Mouse (Mus musculus): Measurements from ENCODE around the gene Scml4. TPM values are rescaled to one million over a fixed set of nuclear protein-coding genes. Genes with fewer than 3 reads are reported as not detected.

Gene Scml4
- polyA plus RNA-seq, 1 experiment from 2014 or later, result 0.16 TPM

DNA sequence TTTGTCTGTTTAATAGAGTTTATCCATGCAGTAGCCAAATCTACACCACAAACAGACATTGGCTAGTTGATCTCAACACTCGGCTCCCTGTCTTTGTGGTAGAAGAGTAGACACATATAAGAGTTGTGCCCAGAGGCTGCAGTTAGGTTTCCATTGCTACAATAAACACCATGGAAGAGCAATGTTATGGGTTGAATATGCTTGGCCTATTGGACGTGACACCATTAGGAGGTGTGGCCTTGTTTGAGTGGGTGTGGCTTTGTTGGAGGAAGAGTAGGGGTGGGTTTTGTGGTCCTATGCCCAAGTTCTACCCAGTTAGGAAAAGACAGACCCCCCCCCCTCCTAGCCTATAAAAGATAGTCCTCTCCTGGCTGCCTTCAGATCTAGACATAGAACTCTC is 102.9 kb downstream of the Scml4 start:
- DNase-seq (ENCODE audit: low spot score), result no peak
- 90% methylated on average over 2 of the region's 2 CpGs for WGBS
- Histone ChIP-seq H3K4me1 (peaks cover 22% of the 10 kb centered on the region), H3K9me3 (replicated peaks) (no peaks in the 10 kb centered on the region), H3K4me3 (no peak overlapping the region), H3K27ac (0 out of 2 replicates have a peak overlapping the region, but pooled peaks have one; percentile 81), H3K27me3 (ENCODE audit: low read depth, poor library complexity, severe bottlenecking) (no peaks in the 10 kb centered on the region), H3K36me3 (no peaks in the 10 kb centered on the region)

DNA sequence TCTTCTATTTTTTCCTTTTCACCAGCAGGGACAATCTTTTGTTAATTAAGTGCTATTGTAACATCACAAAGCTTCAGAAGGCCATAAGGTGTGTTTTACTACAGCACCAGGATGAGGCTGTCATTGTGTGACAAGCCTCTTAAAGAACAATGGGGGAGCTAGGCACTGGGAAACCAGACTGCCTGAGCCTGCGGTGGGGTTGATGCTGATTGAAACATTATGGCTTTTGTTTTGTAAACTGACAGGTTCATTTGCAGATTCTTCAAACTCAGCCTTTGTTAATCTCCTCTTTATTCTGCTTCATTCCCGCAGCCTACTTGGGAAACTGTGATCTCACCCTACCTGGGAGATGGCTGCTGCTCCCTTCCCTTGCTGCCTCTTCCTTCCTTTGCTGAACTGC is 108.2 kb downstream of the Scml4 start:
- no peak overlapping the region for H3K4me3 ChIP-seq
- no peaks in the 10 kb centered on the region for H3K36me3 ChIP-seq
- H3K9me3 ChIP-seq (replicated peaks), result no peaks in the 10 kb centered on the region
- no peak for DNase-seq (ENCODE audit: low spot score)
- 24% methylated on average over 2 of the region's 2 CpGs for WGBS
- peaks cover 13% of the 10 kb centered on the region; the same call in 1 of the 2 replicates for H3K27me3 ChIP-seq (ENCODE audit: low read depth, poor library complexity, severe bottlenecking)
- peaks cover 21% of the 10 kb centered on the region for H3K4me1 ChIP-seq
- H3K27ac ChIP-seq, result no peak overlapping the region

DNA sequence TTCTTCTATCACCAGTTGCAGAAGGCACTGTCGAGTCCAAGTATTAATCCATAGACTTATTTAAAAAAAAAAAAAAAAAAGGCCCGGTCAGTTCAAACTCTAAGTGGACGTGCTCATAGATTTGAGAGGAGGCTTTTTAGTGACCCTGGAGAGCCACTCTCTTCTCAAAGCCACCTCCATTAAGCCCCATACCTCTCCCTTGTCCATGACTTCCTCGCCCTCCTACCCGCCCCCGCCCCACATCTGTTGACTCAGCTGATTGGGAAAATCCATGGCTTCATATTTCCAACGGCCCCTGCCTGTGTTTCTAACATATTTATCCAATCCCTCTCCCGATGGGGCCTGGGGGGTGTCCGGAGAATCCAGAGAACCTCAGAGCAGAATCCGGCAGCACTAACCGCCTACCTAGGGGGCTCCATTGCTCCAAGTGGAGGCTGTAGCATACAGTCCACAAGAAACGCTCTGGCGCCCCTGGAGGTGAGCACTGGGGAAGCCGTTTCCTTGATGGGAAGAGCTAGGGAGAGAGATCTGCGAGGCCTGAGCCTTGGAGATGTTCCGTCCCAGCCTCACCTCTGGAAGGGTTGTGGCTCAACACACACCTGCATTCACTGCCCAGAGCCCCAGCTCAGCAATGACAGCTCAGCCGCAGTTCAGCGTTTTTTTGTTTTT is 112.5 kb downstream of the Scml4 start:
- peak; percentile 79 for DNase-seq (ENCODE audit: low spot score)
- Histone ChIP-seq H3K9me3 (replicated peaks) (no peaks in the 10 kb centered on the region), H3K4me1 (peaks cover 35% of the 10 kb centered on the region), H3K27me3 (ENCODE audit: low read depth, poor library complexity, severe bottlenecking) (peaks cover 23% of the 10 kb centered on the region), H3K36me3 (no peaks in the 10 kb centered on the region), H3K4me3 (no peak overlapping the region), H3K27ac (0 out of 2 replicates have a peak overlapping the region, but pooled peaks have one; percentile 20)
- 32% methylated on average over 18 of the region's 18 CpGs for WGBS

DNA sequence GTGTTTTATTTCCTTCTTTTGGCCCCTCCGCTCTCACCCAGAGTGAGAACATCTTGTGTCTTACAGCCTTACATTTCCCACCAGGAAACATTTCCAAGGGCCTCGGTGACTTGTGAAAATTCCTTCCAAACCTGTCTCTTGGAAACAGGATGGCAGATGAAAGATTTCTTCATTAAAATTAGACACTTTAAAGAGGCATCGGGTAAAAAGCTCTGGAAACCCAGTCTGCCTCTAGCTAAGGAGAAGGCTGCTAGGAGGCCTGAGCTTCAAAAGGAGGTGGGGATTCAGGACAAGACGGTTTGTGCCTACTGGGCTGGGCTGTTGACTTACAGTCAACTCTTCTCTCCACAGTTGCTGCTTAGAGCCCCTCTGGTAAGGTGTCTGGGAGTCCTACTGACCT is 113.4 kb downstream of the Scml4 start:
- H3K36me3 ChIP-seq, result no peaks in the 10 kb centered on the region
- 65% methylated on average over 4 of the region's 4 CpGs for WGBS
- H3K4me3 ChIP-seq, result no peak overlapping the region
- H3K9me3 ChIP-seq (replicated peaks), result no peaks in the 10 kb centered on the region
- H3K27me3 ChIP-seq (ENCODE audit: low read depth, poor library complexity, severe bottlenecking), result peaks cover 20% of the 10 kb centered on the region
- no peak for DNase-seq (ENCODE audit: low spot score)
- no peak overlapping the region for H3K27ac ChIP-seq
- peaks cover 31% of the 10 kb centered on the region for H3K4me1 ChIP-seq

DNA sequence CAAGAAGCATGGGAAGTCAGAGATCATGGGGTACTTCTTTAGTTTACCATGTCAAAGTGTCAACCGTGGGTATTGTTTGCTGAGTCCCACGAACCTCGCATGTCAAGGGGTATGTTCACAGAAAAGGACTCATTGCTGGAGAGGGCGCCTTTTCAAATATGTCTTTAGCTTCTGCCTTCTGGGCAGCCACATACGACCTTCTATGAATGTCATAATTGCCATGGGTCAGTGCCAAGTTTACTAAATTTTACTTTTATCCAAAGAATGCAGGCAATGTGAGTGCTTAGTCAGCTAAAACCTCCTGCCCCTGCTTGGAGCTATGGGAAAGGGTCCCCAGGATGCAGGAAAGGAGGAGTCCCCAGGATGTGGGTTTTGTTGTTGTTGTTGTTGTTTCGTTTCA is 116.4 kb downstream of the Scml4 start:
- Histone ChIP-seq H3K36me3 (no peaks in the 10 kb centered on the region), H3K9me3 (replicated peaks) (no peaks in the 10 kb centered on the region), H3K27me3 (ENCODE audit: low read depth, poor library complexity, severe bottlenecking) (peaks cover 10% of the 10 kb centered on the region; the same call in 1 of the 2 replicates), H3K27ac (no peak overlapping the region), H3K4me1 (peaks cover 22% of the 10 kb centered on the region), H3K4me3 (no peak overlapping the region)
- DNase-seq (ENCODE audit: low spot score), result no peak
- 92% methylated on average over 6 of the region's 6 CpGs for WGBS

DNA sequence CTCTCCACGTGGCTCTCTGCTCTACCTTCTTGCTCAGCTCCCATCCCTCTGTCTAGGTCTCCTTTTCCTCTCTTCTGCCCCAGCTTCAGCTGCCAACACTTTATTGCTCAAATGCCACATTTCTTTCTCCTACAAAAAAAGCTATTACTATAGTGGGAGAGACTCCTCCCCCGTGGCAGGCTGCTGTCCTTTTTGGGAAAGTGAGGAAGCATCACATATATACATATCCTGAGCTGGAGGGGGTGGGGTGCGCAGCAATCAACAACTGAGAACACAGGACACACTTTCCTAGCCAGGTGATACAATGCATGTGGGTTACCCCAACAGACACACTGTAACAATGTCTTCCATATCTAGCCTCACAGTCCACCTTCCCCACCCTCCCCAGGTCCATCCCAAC is 118.2 kb downstream of the Scml4 start:
- no peak overlapping the region for H3K27ac ChIP-seq
- no peaks in the 10 kb centered on the region for H3K9me3 ChIP-seq (replicated peaks)
- H3K27me3 ChIP-seq (ENCODE audit: low read depth, poor library complexity, severe bottlenecking), result peaks cover 10% of the 10 kb centered on the region; the same call in 1 of the 2 replicates
- peaks cover 13% of the 10 kb centered on the region for H3K4me1 ChIP-seq
- WGBS, result 65% methylated on average over 3 of the region's 3 CpGs
- no peak for DNase-seq (ENCODE audit: low spot score)
- H3K4me3 ChIP-seq, result no peak overlapping the region
- H3K36me3 ChIP-seq, result no peaks in the 10 kb centered on the region

DNA sequence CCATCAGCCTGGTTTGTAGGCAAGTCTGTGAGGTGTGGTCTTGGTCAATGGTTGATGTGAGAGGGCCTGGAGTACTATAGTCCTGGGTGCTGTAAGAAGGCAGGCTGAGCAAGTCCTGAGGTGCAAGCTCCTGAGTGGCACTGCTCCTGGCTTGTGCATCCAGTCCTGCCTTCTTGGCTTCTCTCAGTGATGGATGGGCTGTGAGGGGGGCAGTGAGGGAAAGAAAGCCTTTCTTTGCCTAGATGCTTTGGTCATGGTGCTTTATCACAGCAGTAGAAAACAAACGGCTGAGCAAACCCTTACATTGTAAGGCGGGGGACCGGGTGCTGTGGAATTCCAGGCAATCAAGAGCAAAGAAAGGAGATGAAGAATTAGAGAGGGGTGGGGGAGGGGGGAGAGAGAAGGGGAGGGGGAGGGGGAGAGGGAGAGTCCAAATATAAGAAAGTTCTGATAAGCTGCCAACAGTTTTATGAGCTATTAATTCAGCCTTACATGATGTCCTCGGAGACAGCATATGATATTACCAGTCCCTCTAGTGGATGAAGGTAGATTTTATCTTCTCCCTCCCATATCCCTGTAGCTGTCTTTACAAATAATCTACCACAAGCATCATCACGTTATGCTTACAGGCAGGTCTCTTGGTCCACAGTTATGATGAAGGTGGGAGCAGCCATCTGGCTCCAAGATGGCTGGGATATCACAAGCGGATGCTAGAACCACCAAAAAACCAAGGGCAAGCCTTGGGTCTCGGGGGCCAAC is 121.0 kb downstream of the Scml4 start:
- H3K36me3 ChIP-seq, result no peaks in the 10 kb centered on the region
- 71% methylated on average over 7 of the region's 7 CpGs for WGBS
- H3K4me3 ChIP-seq, result no peak overlapping the region
- no peaks in the 10 kb centered on the region for H3K27me3 ChIP-seq (ENCODE audit: low read depth, poor library complexity, severe bottlenecking)
- H3K4me1 ChIP-seq, result no peaks in the 10 kb centered on the region
- no peaks in the 10 kb centered on the region for H3K9me3 ChIP-seq (replicated peaks)
- no peak for DNase-seq (ENCODE audit: low spot score)
- H3K27ac ChIP-seq, result no peak overlapping the region

DNA sequence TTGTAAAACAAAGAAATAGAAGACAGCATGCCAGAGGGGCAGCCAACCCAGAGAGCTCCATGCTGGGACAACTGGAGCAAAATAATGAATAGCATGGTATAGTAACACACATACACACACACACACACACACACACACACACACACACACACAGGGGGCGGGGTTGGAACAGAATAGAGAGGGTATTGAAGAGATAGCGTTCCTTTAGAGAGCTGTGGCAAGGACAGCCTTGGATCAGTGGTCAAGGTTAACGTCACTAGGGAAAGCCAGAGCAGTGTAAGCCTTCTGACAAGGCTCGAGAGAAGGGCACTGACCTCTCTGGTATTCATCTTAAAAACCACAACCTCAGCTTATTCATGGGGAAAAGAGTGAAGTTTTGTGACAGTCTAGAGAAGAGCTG is 124.7 kb downstream of the Scml4 start:
- H3K36me3 ChIP-seq, result no peaks in the 10 kb centered on the region
- no peaks in the 10 kb centered on the region for H3K9me3 ChIP-seq (replicated peaks)
- 84% methylated on average over 4 of the region's 4 CpGs for WGBS
- DNase-seq (ENCODE audit: low spot score), result no peak
- H3K27me3 ChIP-seq (ENCODE audit: low read depth, poor library complexity, severe bottlenecking), result no peaks in the 10 kb centered on the region
- peaks cover 20% of the 10 kb centered on the region for H3K4me1 ChIP-seq
- no peak overlapping the region for H3K4me3 ChIP-seq
- H3K27ac ChIP-seq, result no peak overlapping the region

DNA sequence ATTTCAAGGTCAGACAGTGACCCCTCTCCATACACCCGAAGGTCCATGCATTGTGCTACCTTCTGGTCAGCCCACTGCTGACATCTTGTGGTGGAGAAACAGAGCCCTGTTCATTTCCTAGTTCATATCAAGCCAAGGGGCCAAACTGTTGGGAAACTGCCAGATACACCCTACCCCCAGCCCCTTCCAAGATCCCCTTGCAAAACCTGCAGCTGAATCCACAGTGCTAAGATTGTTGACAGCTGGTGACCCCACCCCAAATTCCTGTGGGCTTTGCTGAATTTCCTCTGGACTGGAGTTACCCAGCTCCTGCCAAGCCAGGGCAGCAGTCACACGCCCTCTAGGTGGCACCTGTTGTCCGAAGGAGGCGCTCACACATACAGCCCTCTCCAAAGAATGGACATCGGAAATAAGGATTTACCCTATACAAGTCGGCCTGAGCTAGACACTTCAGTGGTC is 127.5 kb downstream of the Scml4 start:
- DNase-seq (ENCODE audit: low spot score), result peak; percentile 74
- H3K27me3 ChIP-seq (ENCODE audit: low read depth, poor library complexity, severe bottlenecking), result peaks cover 12% of the 10 kb centered on the region
- peaks cover 27% of the 10 kb centered on the region for H3K4me1 ChIP-seq
- H3K27ac ChIP-seq, result no peak overlapping the region
- no peak overlapping the region for H3K4me3 ChIP-seq
- H3K36me3 ChIP-seq, result no peaks in the 10 kb centered on the region
- no peaks in the 10 kb centered on the region for H3K9me3 ChIP-seq (replicated peaks)
- WGBS, result 25% methylated on average over 6 of the region's 6 CpGs

DNA sequence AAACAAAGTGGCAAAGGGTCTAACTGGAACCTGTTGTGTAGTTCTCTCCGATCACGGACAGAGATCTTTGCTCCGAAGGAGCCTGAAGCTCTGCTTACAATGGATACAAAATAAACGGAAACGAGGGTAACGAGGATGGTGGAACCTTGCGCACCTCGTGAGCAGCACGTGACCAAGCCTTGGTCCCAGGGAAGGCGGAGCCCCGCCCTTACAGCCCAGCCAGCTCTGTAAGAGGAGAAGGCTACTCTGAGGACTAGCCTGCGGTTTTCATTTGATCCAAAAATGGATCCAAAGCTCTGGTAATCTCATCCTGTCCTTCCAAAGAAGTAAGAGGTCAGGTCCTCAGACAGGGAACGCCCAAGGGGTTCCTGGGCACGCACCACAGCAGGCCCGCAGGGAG is 128.5 kb downstream of the Scml4 start:
- Histone ChIP-seq H3K9me3 (replicated peaks) (no peaks in the 10 kb centered on the region), H3K4me3 (no peak overlapping the region), H3K27me3 (ENCODE audit: low read depth, poor library complexity, severe bottlenecking) (peaks cover 17% of the 10 kb centered on the region), H3K4me1 (peaks cover 36% of the 10 kb centered on the region), H3K36me3 (no peaks in the 10 kb centered on the region), H3K27ac (no peak overlapping the region)
- DNase-seq (ENCODE audit: low spot score), result no peak
- 58% methylated on average over 15 of the region's 15 CpGs for WGBS

DNA sequence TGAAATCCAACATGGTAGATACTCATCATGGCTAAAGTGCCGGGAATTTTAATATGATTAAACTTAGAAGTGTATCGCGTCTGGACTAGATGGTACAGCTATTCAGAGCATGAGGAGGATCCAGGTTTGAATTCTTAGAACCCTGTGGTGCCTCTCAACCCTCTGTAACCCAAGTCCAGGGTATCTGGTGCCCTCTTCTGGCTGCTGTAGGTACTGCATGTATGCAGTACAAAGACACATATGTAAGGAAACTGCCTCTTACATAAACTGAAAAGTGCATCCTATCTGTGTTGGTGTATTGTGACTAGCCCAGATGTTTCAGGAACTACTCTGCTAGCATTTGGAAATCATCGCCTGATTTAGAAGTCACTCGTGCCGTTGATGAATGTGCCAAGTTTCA is 129.7 kb downstream of the Scml4 start:
- 33% methylated on average over 6 of the region's 6 CpGs for whole genome bisulfite sequencing
- Histone ChIP-seq H3K27me3 (ENCODE audit: low read depth, poor library complexity, severe bottlenecking) (peaks cover 23% of the 10 kb centered on the region), H3K9me3 (replicated peaks) (no peaks in the 10 kb centered on the region), H3K4me3 (no peak overlapping the region), H3K36me3 (no peaks in the 10 kb centered on the region), H3K27ac (no peak overlapping the region), H3K4me1 (peaks cover 49% of the 10 kb centered on the region)
- peak; percentile 91 for DNase-seq (ENCODE audit: low spot score)

DNA sequence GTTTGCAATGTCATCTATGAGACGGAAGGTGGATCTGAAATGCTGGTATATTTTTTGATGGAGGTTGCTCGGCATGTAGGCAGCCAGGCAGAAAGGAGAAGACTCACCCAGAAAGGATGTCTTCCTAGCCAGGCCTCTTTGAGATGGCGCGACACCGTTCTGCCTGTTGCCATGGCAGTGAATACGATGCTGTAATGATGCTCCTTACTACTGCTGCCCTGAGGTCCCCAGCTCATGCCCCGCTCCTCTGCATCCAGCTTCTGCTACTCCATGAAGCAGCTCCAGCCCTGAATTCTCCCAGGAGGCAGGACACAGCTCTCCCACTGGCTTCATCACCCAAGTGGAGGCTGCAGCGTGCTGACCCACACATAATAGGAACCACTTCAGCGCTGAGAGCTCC is 130.8 kb downstream of the Scml4 start:
- Histone ChIP-seq H3K27me3 (ENCODE audit: low read depth, poor library complexity, severe bottlenecking) (peaks cover 23% of the 10 kb centered on the region), H3K36me3 (no peaks in the 10 kb centered on the region), H3K4me3 (no peak overlapping the region), H3K9me3 (replicated peaks) (no peaks in the 10 kb centered on the region), H3K27ac (no peak overlapping the region), H3K4me1 (peaks cover 60% of the 10 kb centered on the region)
- 71% methylated on average over 9 of the region's 9 CpGs for WGBS
- DNase-seq (ENCODE audit: low spot score), result no peak

DNA sequence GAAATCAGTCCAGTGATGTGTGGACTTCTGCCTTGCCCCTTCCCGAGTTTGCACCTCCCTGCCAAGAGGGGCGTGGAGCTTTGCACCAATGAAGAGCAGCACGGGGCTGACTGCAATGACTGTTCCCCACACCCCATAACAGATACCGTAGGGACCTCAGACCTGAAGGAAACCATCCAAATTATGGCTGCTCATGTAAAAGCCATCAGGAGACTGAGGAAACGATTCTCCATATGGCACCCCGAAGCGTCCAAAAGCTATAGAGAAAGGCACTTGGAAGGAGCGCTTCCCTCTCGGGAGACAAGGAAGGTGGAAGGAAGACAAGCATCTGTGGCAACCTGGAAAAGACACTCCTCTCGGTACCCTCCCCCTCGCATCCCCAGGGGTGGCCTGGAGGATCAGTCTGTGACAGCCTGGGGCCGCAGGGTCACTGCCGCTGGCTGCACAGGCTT is 134.2 kb downstream of the Scml4 start:
- Histone ChIP-seq H3K4me1 (peaks cover 46% of the 10 kb centered on the region), H3K4me3 (peak overlapping the region; percentile 24), H3K27me3 (ENCODE audit: low read depth, poor library complexity, severe bottlenecking) (peaks cover 23% of the 10 kb centered on the region), H3K9me3 (replicated peaks) (no peaks in the 10 kb centered on the region), H3K36me3 (no peaks in the 10 kb centered on the region), H3K27ac (peak overlapping the region; percentile 32)
- 20% methylated on average over 13 of the region's 13 CpGs for WGBS
- DNase-seq (ENCODE audit: low spot score), result no peak
